Mouse (Mus musculus): Measurements from ENCODE around the gene Clic4. TPM values are rescaled to one million over a fixed set of nuclear protein-coding genes. Genes with fewer than 3 reads are reported as not detected.

The Clic4 gene
- total RNA-seq, 2 experiments from 2014 or later, result 29.5 to 34.3 TPM

- DNase-seq (ENCODE audit: extremely low spot score in 1 of 2, low spot score in 2 of 2), result peak in 1 of 2 experiments; percentile 17
- Histone ChIP-seq H3K27ac (peak overlapping the region; percentile 83), H3K4me3 (peak overlapping the region; percentile 77)
- intact Hi-C loops (cut with DNase I), result loop anchor here (1.0 to 5.0 kb wide), 2 partner anchors 46 to 50 kb away; no protein-coding TSS in a partner anchor
- no peak; the same call in 1 of the 2 replicates for TF ChIP-seq CTCF (IDR thresholded peaks at IDR 0.05)
Observed at GRCm38 (mm10) chr4:135271881-135272616, 565 bp downstream of the Clic4 start.

DNA sequence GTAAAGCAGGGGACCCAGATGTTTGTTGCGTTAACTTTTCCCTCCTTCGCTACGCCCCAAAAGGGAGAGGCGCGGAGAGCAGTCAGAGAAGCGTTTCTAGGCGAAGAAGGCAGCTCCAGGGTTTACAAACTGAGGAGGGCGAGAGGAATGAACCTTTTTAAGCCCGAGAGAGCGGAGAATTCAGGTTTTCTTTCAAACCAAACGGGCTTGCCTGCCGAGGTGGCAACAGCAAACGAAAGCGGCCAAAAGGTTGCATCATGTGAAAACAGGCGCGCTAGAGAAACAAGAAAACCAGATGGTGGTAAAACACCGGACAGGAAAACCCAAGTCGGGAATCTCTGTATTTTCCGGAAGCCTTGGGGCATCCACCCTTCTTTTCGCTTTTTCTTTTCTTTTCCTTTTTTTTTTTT lies 1.2 kb downstream of the Clic4 start:
- peak overlapping the region; percentile 83 for H3K27ac ChIP-seq

DNA sequence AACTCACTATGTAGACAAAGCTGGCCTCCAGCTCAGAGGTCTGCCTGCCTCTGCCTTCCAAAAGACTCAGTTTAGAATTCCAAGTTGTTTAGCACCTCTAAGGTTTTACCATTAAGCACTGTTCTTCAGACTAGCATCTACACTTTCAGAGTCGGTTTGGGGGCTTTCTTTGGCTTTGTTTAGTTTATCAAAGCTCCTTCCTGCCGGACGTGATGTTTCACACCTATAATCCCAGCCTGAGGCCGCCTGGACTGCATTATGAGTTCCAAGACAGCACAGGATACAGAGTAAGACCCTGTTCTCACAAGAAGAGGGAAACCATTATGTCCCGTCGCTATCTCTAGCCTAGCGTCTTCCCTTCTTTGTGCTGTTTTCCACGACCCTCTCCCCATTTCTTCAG lies 2.1 kb downstream of the Clic4 start:
- Histone ChIP-seq H3K4me3 (no peak overlapping the region), H3K27ac (no peak overlapping the region)
- TF ChIP-seq CTCF (IDR thresholded peaks at IDR 0.05), result no peak
- DNase-seq (ENCODE audit: extremely low spot score in 1 of 2, low spot score in 2 of 2), result no peak
- intact Hi-C loops (cut with DNase I), result loop anchor here (5.0 kb wide), 1 partner anchor 48 kb away; no protein-coding TSS in a partner anchor

More for the DNA sequence above, 1.2 kb downstream of the Clic4 start:
- H3K4me3 ChIP-seq, result peak overlapping the region; percentile 77
- TF ChIP-seq CTCF (IDR thresholded peaks at IDR 0.05), result no peak
- intact Hi-C loops (cut with DNase I), result loop anchor here (5.0 kb wide), 1 partner anchor 49 kb away; no protein-coding TSS in a partner anchor
- DNase-seq (ENCODE audit: extremely low spot score in 1 of 2, low spot score in 2 of 2), result no peak

- TF ChIP-seq CTCF (IDR thresholded peaks at IDR 0.05), result no peak
- DNase-seq (ENCODE audit: extremely low spot score in 1 of 2, low spot score in 2 of 2), result no peak
- Histone ChIP-seq H3K4me3 (no peak overlapping the region), H3K27ac (no peak overlapping the region)
- intact Hi-C loops (cut with DNase I), result loop anchor here (5.0 kb wide), 1 partner anchor 47 kb away; no protein-coding TSS in a partner anchor
Observed at GRCm38 (mm10) chr4:135269656-135270341, 2.8 kb downstream of the Clic4 start.

- intact Hi-C loops (cut with DNase I), result no loop called here
- H3K4me3 ChIP-seq, result no peak overlapping the region
- H3K27ac ChIP-seq, result no peak overlapping the region; the same call in 1 of the 2 replicates
Observed at GRCm38 (mm10) chr4:135267521-135267920, 5.1 kb downstream of the Clic4 start.

DNA sequence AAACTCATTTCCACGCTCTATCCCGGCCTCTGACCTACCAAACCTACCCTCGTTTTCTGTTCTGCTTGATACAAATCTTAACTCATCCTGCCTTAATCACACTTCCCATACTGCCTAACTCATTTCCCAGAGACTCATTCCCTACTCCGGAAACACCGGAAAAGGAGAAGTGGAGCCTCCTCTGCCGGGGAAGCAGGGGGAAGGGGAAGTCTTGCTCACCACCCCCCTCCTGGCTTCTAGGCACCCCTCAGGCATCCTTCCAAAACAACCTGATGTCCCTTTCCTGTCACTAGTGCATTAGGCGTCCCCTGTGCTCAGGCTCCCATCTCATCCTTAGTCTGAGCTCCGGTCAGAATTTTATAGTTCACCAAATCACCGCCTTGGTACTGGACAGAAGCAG lies 5.6 kb downstream of the Clic4 start:
- Histone ChIP-seq H3K4me3 (no peak overlapping the region), H3K27ac (no peak overlapping the region; the same call in 1 of the 2 replicates)
- no peak for DNase-seq (ENCODE audit: extremely low spot score in 1 of 2, low spot score in 2 of 2)
- TF ChIP-seq CTCF (IDR thresholded peaks at IDR 0.05), result no peak
- intact Hi-C loops (cut with DNase I), result no loop called here

More at GRCm38 (mm10) chr4:135267521-135267920, 5.1 kb downstream of the Clic4 start:
- no peak for DNase-seq (ENCODE audit: extremely low spot score in 1 of 2, low spot score in 2 of 2)
- TF ChIP-seq CTCF (IDR thresholded peaks at IDR 0.05), result no peak

GRCm38 (mm10) chr4:135260434-135260833 lies 12.2 kb downstream of the Clic4 start:
- no peak for DNase-seq (ENCODE audit: extremely low spot score in 1 of 2, low spot score in 2 of 2)
- no peak for TF ChIP-seq CTCF (IDR thresholded peaks at IDR 0.05)
- no peak overlapping the region for H3K27ac ChIP-seq
- intact Hi-C loops (cut with DNase I), result no loop called here
- no peak overlapping the region for H3K4me3 ChIP-seq

DNA sequence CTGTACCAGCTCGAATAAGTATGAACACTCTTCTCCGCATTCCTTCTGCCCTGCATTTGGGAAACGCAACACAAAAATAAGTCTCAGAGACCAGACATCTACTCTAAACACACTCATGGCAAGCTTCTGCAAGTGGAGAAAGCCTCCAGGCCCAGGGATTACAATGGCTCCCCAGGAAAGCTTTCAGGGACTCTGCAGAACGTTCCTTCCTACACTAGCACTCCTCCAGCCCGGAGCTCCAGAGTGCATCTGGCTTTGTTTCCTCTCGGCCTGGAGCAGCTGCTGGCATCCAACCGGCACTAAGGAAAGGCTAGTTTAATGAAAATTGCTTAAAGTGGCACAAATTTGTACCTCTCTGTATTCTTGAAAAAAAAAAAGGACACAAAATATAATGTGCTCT lies 14.1 kb downstream of the Clic4 start:
- intact Hi-C loops (cut with DNase I), result no loop called here
- no peak overlapping the region for H3K4me3 ChIP-seq
- TF ChIP-seq CTCF (IDR thresholded peaks at IDR 0.05), result no peak
- peak overlapping the region; percentile 70 for H3K27ac ChIP-seq
- DNase-seq (ENCODE audit: extremely low spot score in 1 of 2, low spot score in 2 of 2), result no peak

GRCm38 (mm10) chr4:135257881-135258476 lies 14.6 kb downstream of the Clic4 start:
- DNase-seq (ENCODE audit: extremely low spot score in 1 of 2, low spot score in 2 of 2), result no peak
- intact Hi-C loops (cut with DNase I), result no loop called here
- TF ChIP-seq CTCF (IDR thresholded peaks at IDR 0.05), result no peak
- Histone ChIP-seq H3K4me3 (no peak overlapping the region), H3K27ac (peak overlapping the region; percentile 70)

DNA sequence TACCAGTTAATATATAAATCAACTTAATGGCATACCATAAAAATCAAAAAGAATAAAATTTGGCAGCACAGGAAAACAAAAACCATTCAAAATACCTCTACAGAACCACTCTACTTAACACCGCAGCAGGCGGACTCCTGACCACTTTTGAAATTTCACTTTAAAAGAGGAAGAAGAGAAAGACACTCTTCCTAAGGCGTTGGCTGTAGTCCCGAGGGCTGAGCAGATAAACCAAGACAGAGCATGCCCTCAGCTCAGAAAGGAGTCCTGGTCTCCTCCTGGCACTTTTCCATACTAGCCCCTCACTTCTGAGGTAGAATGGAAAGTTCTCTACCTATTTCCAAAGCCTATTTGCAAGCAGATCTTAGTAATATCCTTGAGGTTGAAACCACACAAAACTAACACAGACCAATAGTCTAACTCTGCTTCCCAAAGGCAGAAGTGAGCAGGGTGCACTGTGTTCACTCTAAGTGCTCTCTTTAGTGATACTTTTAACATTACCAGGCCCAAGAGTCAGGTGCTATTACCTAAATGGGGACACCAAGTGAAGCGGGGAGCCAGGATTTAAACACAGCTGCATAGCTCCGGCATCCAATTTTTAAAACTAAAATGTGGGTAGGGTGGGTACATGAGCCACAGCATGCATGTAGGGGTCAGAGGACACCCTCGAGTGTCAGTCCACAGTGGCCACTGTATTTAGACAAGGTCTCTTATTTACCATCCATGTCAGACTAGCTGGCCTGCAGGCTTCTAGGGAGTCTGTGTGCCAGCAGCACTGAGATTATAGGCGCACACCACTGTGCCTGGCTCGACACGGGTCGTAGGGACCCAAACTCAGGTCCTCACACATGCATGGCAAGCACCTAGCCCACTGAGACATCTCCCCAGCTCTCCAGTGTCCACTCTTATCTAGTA lies 15.8 kb downstream of the Clic4 start:
- DNase-seq (ENCODE audit: extremely low spot score in 1 of 2, low spot score in 2 of 2), result no peak
- Histone ChIP-seq H3K4me3 (no peak overlapping the region), H3K27ac (no peak overlapping the region)
- intact Hi-C loops (cut with DNase I), result no loop called here
- TF ChIP-seq CTCF (IDR thresholded peaks at IDR 0.05), result no peak

DNA sequence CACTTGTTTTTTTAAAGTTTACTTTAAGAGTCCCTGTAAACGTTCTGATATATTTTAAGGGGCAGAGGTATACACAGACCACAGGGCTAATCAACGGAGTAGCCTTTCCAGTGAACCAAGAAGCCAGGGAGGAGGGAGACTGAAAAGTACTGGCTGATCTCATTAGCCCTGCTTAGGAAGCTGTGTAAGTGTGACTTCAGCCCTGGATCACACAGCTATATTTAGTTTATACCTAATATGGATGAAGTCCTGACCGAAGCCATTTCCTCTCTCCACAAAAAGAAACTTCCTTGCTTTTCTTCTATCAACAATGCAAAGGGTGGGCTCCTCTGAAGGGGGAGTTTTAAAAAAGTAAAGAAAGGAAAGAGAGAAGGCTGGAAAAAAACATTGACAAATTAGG lies 17.8 kb downstream of the Clic4 start:
- H3K27ac ChIP-seq, result peak overlapping the region; percentile 41; the same call in 1 of the 2 replicates
- no peak for DNase-seq (ENCODE audit: extremely low spot score in 1 of 2, low spot score in 2 of 2)
- no peak for TF ChIP-seq CTCF (IDR thresholded peaks at IDR 0.05)
- intact Hi-C loops (cut with DNase I), result no loop called here
- no peak overlapping the region for H3K4me3 ChIP-seq
